Mouse (Mus musculus) forebrain, embryonic 13.5 days (tissue): ENCODE measurements around the gene Sppl2b. TPM values are rescaled to one million over a fixed set of nuclear protein-coding genes. Genes with fewer than 3 reads are reported as not detected.
"Not testable (repeated sequence)": the region's sequence is repeated elsewhere in the genome, so short reads cannot be mapped to it uniquely, and the experiment has no call there.

Experiments
- ATAC-seq: fragments of 200-750 bp; cut with Nextera tagmentation; 2 replicates; pipeline ENCODE4 v1.8.0; 2017
- H3K27ac ChIP-seq: fragments of 300-500 bp; sonication (generic); 2 replicates; pipeline ENCODE4 v1.5.1; 2015; ENCODE audit warnings: inconsistent platforms, mild to moderate bottlenecking, moderate library complexity
- H3K27me3 ChIP-seq: fragments of 300-500 bp; sonication (generic); 2 replicates; pipeline ENCODE4 v1.6.1; 2015; ENCODE audit warnings: mild to moderate bottlenecking, inconsistent platforms
- H3K36me3 ChIP-seq: fragments of 300-500 bp; sonication (generic); 2 replicates; pipeline ENCODE4 v1.6.1; 2015; ENCODE audit warnings: mild to moderate bottlenecking, inconsistent platforms; ENCODE audit not compliant: poor library complexity, severe bottlenecking
- H3K4me1 ChIP-seq: fragments of 300-500 bp; sonication (generic); 2 replicates; pipeline ENCODE4 v1.6.1; 2015; ENCODE audit warnings: inconsistent platforms
- H3K4me2 ChIP-seq: fragments of 300-500 bp; sonication (generic); 2 replicates; pipeline ENCODE4 v1.6.1; 2015; ENCODE audit warnings: inconsistent platforms, mild to moderate bottlenecking, moderate library complexity
- H3K4me3 ChIP-seq: fragments of 300-500 bp; sonication (generic); 2 replicates; pipeline ENCODE4 v1.5.1; 2015; ENCODE audit warnings: mild to moderate bottlenecking, inconsistent platforms
- H3K9ac ChIP-seq: fragments of 300-500 bp; sonication (generic); 2 replicates; pipeline ENCODE4 v1.6.1; 2015; ENCODE audit warnings: mild to moderate bottlenecking, inconsistent platforms
- H3K9me3 ChIP-seq: fragments of 300-500 bp; sonication (generic); replicated peaks from 2 replicates; pipeline ENCODE4 v1.6.1; 2016; ENCODE audit warnings: inconsistent platforms
- WGBS: fragments of 180-500 bp; shearing (Covaris S2); methylation state at CpG from one replicate; pipeline ENCODE4 v1.1.7; 2015; 5-methylcytosine and 5-hydroxymethylcytosine counted together
- polyA plus RNA-seq: library from polyadenylated mRNA; unstranded; fragments of >200 nt; fragmentation: Nextera tagmentation; extraction: Ambion mirVana; gene quantifications from 2 replicates; pipeline ENCODE4 v1.2.1, GENCODE M21; 2015

The Sppl2b gene
- polyA plus RNA-seq, 1 experiment from 2014 or later, result 40.1 TPM

- WGBS, result 65% methylated on average over 7 of the region's 7 CpGs
- no peak overlapping the region for H3K4me3 ChIP-seq
- peaks cover 29% of the 10 kb centered on the region for H3K27me3 ChIP-seq
Observed at GRCm38 (mm10) chr10:80814800-80815199, 40.3 kb upstream of the Sppl2b start.

GRCm38 (mm10) chr10:80816303-80816702 is 38.8 kb upstream of the Sppl2b start:
- WGBS, result 79% methylated on average over 3 of the region's 3 CpGs
- not testable (repeated sequence) for H3K4me1 ChIP-seq, ATAC-seq, H3K9ac ChIP-seq, H3K4me3 ChIP-seq, H3K4me2 ChIP-seq, H3K27ac ChIP-seq, H3K36me3 ChIP-seq, H3K9me3 ChIP-seq
- peaks cover 14% of the 10 kb centered on the region; the same call in 1 of the 2 replicates for H3K27me3 ChIP-seq

More at GRCm38 (mm10) chr10:80814800-80815199, 40.3 kb upstream of the Sppl2b start:
- no peak overlapping the region for H3K4me2 ChIP-seq
- H3K9me3 ChIP-seq, result no peaks in the 10 kb centered on the region
- ATAC-seq, result no peak
- H3K36me3 ChIP-seq, result no peaks in the 10 kb centered on the region
- no peaks in the 10 kb centered on the region for H3K4me1 ChIP-seq
- no peak overlapping the region for H3K27ac ChIP-seq
- no peak overlapping the region for H3K9ac ChIP-seq

- no peaks in the 10 kb centered on the region for H3K4me1 ChIP-seq
- 66% methylated on average over 2 of the region's 2 CpGs for WGBS
- H3K27ac ChIP-seq, result no peak overlapping the region
- H3K9me3 ChIP-seq, result no peaks in the 10 kb centered on the region
- no peak for ATAC-seq
- H3K36me3 ChIP-seq, result no peaks in the 10 kb centered on the region
- no peak overlapping the region for H3K4me3 ChIP-seq
- H3K9ac ChIP-seq, result no peak overlapping the region
- peaks cover 8% of the 10 kb centered on the region; the same call in 1 of the 2 replicates for H3K27me3 ChIP-seq
- H3K4me2 ChIP-seq, result no peak overlapping the region
Observed at GRCm38 (mm10) chr10:80817164-80817563, 37.9 kb upstream of the Sppl2b start.

- WGBS, result 84% methylated on average over 7 of the region's 7 CpGs
- H3K27ac ChIP-seq, ATAC-seq: not testable (repeated sequence)
Observed at GRCm38 (mm10) chr10:80817955-80818354, 37.1 kb upstream of the Sppl2b start.

DNA sequence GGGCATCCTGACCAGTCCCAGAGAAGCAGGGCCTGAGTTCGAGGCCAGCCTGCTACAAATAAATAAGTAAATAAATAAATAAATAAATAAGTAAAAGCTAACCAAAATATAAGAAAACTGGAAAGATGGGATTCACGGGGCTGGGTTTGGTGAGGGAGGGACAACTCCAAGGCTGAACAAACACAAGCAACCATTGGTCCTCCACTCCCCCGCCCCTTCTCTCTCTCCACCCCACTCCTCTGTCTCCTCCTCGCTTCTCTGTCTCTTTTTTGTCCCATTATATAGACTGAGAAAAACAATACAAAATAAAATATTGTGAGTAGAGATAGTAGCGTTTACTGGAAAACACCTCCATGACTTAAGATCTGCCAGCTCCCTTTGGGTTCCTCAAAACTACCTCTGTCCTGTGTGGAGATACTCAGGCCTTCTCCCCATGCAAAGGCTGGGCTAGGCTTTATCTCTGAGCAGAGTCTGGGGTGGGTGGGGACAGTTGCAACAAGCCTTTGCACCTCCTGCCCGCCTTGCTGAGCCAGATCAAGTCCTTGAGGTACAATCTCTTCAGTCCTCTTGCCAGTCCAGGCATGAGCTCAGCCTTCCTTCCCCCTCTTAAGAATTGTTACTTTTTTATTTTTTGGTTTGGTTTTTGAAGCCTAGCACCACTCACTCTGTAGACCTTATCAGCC is 36.3 kb upstream of the Sppl2b start:
- no peak overlapping the region for H3K4me2 ChIP-seq
- H3K27me3 ChIP-seq, result no peaks in the 10 kb centered on the region
- H3K4me3 ChIP-seq, result no peak overlapping the region
- no peak for ATAC-seq
- no peaks in the 10 kb centered on the region for H3K36me3 ChIP-seq
- no peak overlapping the region for H3K27ac ChIP-seq
- H3K9me3 ChIP-seq, result no peaks in the 10 kb centered on the region
- H3K4me1 ChIP-seq, result no peaks in the 10 kb centered on the region
- H3K9ac ChIP-seq, result no peak overlapping the region
- 68% methylated on average over 6 of the region's 6 CpGs for WGBS

More at GRCm38 (mm10) chr10:80817955-80818354, 37.1 kb upstream of the Sppl2b start:
- not testable (repeated sequence) for H3K4me3 ChIP-seq, H3K4me2 ChIP-seq, H3K36me3 ChIP-seq, H3K27me3 ChIP-seq, H3K4me1 ChIP-seq, H3K9ac ChIP-seq, H3K9me3 ChIP-seq

DNA sequence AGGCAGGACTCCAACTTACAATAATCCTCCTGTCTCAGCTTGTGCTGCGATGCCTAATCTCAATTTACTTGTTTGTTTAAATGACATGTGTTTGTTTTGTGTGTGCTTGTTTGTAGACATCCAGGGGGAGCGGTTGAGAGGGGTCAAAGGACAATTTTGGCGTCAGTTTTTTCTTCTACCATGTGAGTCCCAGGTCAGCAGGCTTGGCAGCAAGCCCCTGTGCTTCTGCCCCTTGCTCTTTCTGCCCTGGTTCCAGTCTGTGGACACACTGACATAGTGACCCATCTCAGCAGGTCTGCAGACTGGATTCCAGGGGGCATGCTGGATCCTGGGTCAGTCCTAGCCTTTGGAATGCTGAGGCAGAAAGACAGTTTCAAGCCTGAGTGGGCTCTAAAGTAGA is 35.7 kb upstream of the Sppl2b start:
- Histone ChIP-seq H3K4me2 (no peak overlapping the region), H3K27me3 (no peaks in the 10 kb centered on the region), H3K9ac (0 out of 2 replicates have a peak overlapping the region, but pooled peaks have one; percentile 1), H3K9me3 (no peaks in the 10 kb centered on the region), H3K27ac (no peak overlapping the region), H3K4me1 (no peaks in the 10 kb centered on the region), H3K36me3 (no peaks in the 10 kb centered on the region), H3K4me3 (no peak overlapping the region)
- ATAC-seq, result no peak
- 68% methylated on average over 3 of the region's 3 CpGs for WGBS

DNA sequence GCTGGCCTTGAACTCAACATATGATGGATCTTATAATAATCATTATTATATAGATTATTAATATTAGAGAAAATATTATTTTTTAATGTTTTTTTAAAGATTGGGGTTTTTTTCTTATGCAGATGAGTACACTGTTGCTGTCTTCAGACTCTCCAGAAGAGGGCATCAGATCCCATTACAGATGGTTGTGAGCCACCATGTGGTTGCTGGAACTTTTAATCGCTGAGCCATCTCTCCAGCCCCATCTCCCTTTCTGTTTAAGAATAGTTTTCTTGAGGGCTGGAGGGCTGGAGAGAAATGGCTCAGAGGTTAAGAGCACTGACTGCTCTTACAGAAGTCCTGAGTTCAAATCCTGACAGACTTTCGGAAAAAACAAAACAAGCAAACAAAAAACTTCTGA is 33.1 kb upstream of the Sppl2b start:
- Histone ChIP-seq H3K36me3 (no peaks in the 10 kb centered on the region), H3K27me3 (no peaks in the 10 kb centered on the region), H3K9ac (no peak overlapping the region), H3K9me3 (no peaks in the 10 kb centered on the region), H3K4me2 (no peak overlapping the region), H3K27ac (no peak overlapping the region), H3K4me1 (0 out of 2 replicates have a peak, but pooled peaks cover 3% of the 10 kb centered on the region), H3K4me3 (no peak overlapping the region)
- ATAC-seq, result no peak
- WGBS, result 44% methylated on average over 2 of the region's 2 CpGs

- H3K4me2 ChIP-seq, result no peak overlapping the region
- no peaks in the 10 kb centered on the region for H3K36me3 ChIP-seq
- peaks cover 5% of the 10 kb centered on the region for H3K4me1 ChIP-seq
- no peak for ATAC-seq
- H3K4me3 ChIP-seq, result no peak overlapping the region
- H3K27me3 ChIP-seq, result no peaks in the 10 kb centered on the region
- H3K27ac ChIP-seq, result no peak overlapping the region
- WGBS, result 85% methylated on average over 5 of the region's 5 CpGs
- H3K9me3 ChIP-seq, result no peaks in the 10 kb centered on the region
- no peak overlapping the region for H3K9ac ChIP-seq
Observed at GRCm38 (mm10) chr10:80822528-80822927, 32.5 kb upstream of the Sppl2b start.

DNA sequence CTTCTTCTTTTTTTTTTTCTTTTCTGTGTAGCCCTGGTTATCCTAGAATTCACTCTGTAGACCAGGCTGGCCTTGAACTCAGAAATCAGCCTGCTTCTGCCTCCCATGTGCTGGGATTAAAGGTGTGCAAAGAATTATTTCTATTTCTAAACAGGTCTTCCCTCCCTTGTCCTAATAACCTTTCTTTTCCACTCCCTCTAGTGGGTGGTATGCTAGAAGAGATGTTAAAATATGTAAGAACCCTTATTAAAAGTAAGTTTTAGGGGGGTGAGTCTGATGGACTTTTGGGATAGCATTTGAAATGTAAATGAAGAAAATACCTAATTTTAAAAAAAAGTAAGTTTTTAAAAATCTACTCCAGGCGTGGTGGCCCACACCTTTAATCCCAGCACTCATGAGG is 31.8 kb upstream of the Sppl2b start:
- H3K9ac ChIP-seq, result no peak overlapping the region
- WGBS, result 98% methylated on average over 1 of the region's 1 CpGs
- no peak overlapping the region for H3K4me3 ChIP-seq
- H3K27ac ChIP-seq, result no peak overlapping the region
- peaks cover 4% of the 10 kb centered on the region; the same call in 1 of the 2 replicates for H3K36me3 ChIP-seq
- no peaks in the 10 kb centered on the region for H3K27me3 ChIP-seq
- H3K9me3 ChIP-seq, result no peaks in the 10 kb centered on the region
- peaks cover 13% of the 10 kb centered on the region for H3K4me1 ChIP-seq
- H3K4me2 ChIP-seq, result no peak overlapping the region
- no peak for ATAC-seq

DNA sequence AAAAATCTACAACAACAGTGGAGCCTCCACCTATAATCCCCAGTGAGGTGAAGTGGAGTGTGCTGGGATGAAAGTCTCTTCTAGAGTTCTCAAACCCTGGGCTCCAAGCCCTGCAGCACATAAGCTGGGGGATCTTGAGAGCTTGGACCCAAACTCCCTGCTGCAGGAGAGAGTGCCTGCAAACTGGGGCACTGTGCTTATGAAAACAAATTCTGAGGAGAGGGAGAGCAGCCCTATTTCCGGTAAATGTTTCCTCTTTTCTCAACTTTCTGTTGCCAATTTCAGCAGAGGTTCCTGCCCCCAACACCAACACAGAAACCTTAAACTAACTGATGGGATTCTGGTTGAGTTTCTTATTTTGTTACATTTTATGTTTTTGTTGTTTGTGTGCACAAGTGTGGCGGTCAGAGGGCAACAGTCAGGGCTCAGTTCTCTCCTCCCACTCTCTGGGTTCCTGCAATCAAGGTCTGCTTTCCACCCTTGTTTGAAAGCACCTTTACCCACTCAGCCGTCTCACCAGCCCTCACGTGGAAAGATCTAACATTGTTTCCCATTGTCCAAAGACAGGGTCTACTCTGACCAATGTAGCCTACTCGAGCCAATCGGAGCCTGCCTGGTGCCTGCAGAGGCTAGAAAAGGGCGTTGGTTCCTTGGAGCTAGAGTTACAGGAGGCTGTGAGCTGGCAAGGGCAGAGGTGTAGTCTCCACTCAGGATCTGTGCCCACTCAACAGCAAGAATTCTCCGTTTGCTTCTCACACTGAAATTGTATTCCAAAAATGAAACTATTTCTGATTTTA is 31.0 kb upstream of the Sppl2b start:
- H3K27ac ChIP-seq, result no peak overlapping the region
- H3K27me3 ChIP-seq, result no peaks in the 10 kb centered on the region
- H3K4me1 ChIP-seq, result peaks cover 18% of the 10 kb centered on the region
- WGBS, result 72% methylated on average over 8 of the region's 8 CpGs
- no peak for ATAC-seq
- no peak overlapping the region for H3K9ac ChIP-seq
- no peaks in the 10 kb centered on the region for H3K9me3 ChIP-seq
- H3K4me2 ChIP-seq, result no peak overlapping the region
- H3K4me3 ChIP-seq, result no peak overlapping the region
- H3K36me3 ChIP-seq, result peaks cover 9% of the 10 kb centered on the region

GRCm38 (mm10) chr10:80824827-80825226 is 30.2 kb upstream of the Sppl2b start:
- peaks cover 25% of the 10 kb centered on the region for H3K4me1 ChIP-seq
- H3K9me3 ChIP-seq, result no peaks in the 10 kb centered on the region
- no peak overlapping the region for H3K4me2 ChIP-seq
- no peak overlapping the region for H3K4me3 ChIP-seq
- H3K9ac ChIP-seq, result no peak overlapping the region
- H3K36me3 ChIP-seq, result peaks cover 17% of the 10 kb centered on the region
- ATAC-seq, result no peak
- no peaks in the 10 kb centered on the region for H3K27me3 ChIP-seq
- no peak overlapping the region for H3K27ac ChIP-seq
- 83% methylated on average over 2 of the region's 2 CpGs for WGBS
